Mouse (Mus musculus): ENCODE measurements around the gene Upk2. TPM values are rescaled to one million over a fixed set of nuclear protein-coding genes. Genes with fewer than 3 reads are reported as not detected.

Upk2 gene
- total and polyA plus RNA-seq, 2 experiments, result not detected

DNA sequence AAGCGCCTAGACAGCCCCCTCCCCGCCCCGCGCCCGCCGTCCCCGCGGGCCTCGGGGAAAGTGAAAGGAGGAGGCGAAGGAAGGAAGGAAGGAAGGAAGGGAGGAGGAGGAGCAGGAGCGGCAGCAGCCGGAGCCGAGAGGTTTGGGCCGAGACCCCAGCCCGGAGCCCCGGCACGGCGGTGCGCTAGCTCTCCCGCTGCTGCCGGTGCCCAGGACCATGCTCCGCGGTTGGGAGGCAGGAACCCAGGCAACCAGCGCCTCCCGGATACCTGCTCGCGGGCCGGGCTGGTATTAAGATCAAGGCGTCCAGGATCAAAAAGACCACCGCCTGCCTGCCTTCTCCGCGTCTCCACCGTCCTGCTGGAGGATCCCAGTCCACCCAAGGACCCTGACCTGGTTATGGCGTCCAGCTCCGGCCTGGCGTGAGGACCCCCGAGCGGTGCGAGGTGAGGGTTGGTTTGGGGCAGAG is 28.3 kb upstream of the Upk2 start:
- peak overlapping the region; percentile 90 for H3K9ac ChIP-seq (ENCODE audit: low read depth, low read length)
- no peaks in the 10 kb centered on the region for H3K36me3 ChIP-seq (ENCODE audit: control insufficient read depth, insufficient read depth, low read length)
- peak overlapping the region; percentile 88 for H3K4me3 ChIP-seq (ENCODE audit: insufficient read depth, low read depth, low read length)
- H3K27me3 ChIP-seq (ENCODE audit: control insufficient read depth, insufficient read depth, low read length), result no peaks in the 10 kb centered on the region
- peaks cover 12% of the 10 kb centered on the region; the same call in 1 of the 2 replicates for H3K79me2 ChIP-seq (ENCODE audit: control insufficient read depth, insufficient read depth, low read length)
- H3K4me1 ChIP-seq (ENCODE audit: control insufficient read depth, insufficient read depth, low read length), result peaks cover 20% of the 10 kb centered on the region
- no peak for DNase-seq (ENCODE audit: extremely low read depth, low read depth, low spot score)
- under 1% methylated on average over 39 of the region's 39 CpGs for WGBS
- H3K27ac ChIP-seq (replicated peaks; ENCODE audit: insufficient read depth, low read depth, low read length), result peak overlapping the region; percentile 96
- no peak for TF ChIP-seq POLR2A (IDR thresholded peaks at IDR 0.05; ENCODE audit: extremely low read depth, insufficient read depth, low read length)
- TF ChIP-seq CTCF (IDR thresholded peaks at IDR 0.05; ENCODE audit: low read depth, low read length), result no peak

DNA sequence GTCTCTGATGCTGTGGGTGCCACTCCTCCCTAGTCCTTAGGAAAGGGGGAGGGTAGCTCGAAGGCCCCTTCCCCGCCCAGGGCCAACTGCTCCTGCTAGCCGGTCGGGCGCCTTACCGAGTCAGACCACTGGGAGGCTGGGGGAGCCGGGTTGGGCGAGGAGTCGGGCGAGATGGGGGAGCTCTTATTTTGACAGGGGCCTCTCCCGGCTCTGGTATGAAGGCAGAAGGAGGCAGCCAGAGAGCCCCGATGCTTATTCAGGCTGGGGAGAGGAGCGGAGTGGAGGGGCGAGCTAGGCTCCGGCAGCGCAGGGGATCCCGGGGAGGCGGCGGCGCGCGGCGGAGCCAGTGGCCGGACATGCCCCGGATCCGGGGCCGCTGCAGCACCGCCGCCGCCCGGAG is 27.8 kb upstream of the Upk2 start, which contains the start of gene Bcl9l:
Gene Bcl9l, plus strand, starts transcription at position 274 of the 400 bp plus-strand sequence.
- H3K9ac ChIP-seq (ENCODE audit: low read depth, low read length), result peak within 1 kb of the TSS; percentile 90
- peak within 1 kb of the TSS; percentile 88 for H3K4me3 ChIP-seq (ENCODE audit: insufficient read depth, low read depth, low read length)
- H3K79me2 ChIP-seq (ENCODE audit: control insufficient read depth, insufficient read depth, low read length), result peaks cover 12% of the 10 kb centered on the region; the same call in 1 of the 2 replicates
- DNase-seq (ENCODE audit: extremely low read depth, low read depth, low spot score), result peak; percentile 67
- WGBS, result 1% methylated on average over 28 of the region's 31 CpGs
- H3K4me1 ChIP-seq (ENCODE audit: control insufficient read depth, insufficient read depth, low read length), result peaks cover 20% of the 10 kb centered on the region
- no peaks in the 10 kb centered on the region for H3K27me3 ChIP-seq (ENCODE audit: control insufficient read depth, insufficient read depth, low read length)
- H3K36me3 ChIP-seq (ENCODE audit: control insufficient read depth, insufficient read depth, low read length), result no peaks in the 10 kb centered on the region
- peak; percentile 74 for TF ChIP-seq CTCF (IDR thresholded peaks at IDR 0.05; ENCODE audit: low read depth, low read length)
- peak; percentile 66 for TF ChIP-seq POLR2A (IDR thresholded peaks at IDR 0.05; ENCODE audit: extremely low read depth, insufficient read depth, low read length)
- peak within 1 kb of the TSS; percentile 96 for H3K27ac ChIP-seq (replicated peaks; ENCODE audit: insufficient read depth, low read depth, low read length)

DNA sequence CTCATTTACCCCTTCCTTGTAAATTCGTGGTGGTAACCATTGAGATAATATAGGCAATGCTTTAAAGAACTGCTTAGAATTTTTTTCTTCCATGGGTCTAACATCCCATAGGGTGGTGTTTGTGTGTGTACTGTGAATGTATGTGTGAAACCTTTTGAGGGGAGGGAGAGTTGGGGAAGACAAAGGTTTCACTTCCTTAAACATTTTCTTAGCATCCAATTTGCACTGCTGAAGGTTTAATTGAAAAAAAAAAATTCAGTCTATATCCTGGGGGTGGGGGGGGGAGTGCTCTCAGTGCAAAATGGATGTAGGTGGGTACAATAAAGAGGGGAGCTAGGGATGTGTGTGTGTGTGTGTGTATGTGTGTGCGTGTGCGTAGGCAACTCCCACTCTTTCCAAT is 27.3 kb upstream of the Upk2 start:
- H3K36me3 ChIP-seq (ENCODE audit: control insufficient read depth, insufficient read depth, low read length), result no peaks in the 10 kb centered on the region
- peaks cover 20% of the 10 kb centered on the region for H3K4me1 ChIP-seq (ENCODE audit: control insufficient read depth, insufficient read depth, low read length)
- peak overlapping the region; percentile 88; the same call in 1 of the 2 replicates for H3K4me3 ChIP-seq (ENCODE audit: insufficient read depth, low read depth, low read length)
- WGBS, result 48% methylated on average over 3 of the region's 3 CpGs
- no peak for DNase-seq (ENCODE audit: extremely low read depth, low read depth, low spot score)
- TF ChIP-seq CTCF (IDR thresholded peaks at IDR 0.05; ENCODE audit: low read depth, low read length) (no peak), POLR2A (IDR thresholded peaks at IDR 0.05; ENCODE audit: extremely low read depth, insufficient read depth, low read length) (no peak)
- H3K79me2 ChIP-seq (ENCODE audit: control insufficient read depth, insufficient read depth, low read length), result peaks cover 12% of the 10 kb centered on the region; the same call in 1 of the 2 replicates
- no peaks in the 10 kb centered on the region for H3K27me3 ChIP-seq (ENCODE audit: control insufficient read depth, insufficient read depth, low read length)
- H3K27ac ChIP-seq (replicated peaks; ENCODE audit: insufficient read depth, low read depth, low read length), result no peak overlapping the region; the same call in 1 of the 2 replicates
- H3K9ac ChIP-seq (ENCODE audit: low read depth, low read length), result peak overlapping the region; percentile 47

DNA sequence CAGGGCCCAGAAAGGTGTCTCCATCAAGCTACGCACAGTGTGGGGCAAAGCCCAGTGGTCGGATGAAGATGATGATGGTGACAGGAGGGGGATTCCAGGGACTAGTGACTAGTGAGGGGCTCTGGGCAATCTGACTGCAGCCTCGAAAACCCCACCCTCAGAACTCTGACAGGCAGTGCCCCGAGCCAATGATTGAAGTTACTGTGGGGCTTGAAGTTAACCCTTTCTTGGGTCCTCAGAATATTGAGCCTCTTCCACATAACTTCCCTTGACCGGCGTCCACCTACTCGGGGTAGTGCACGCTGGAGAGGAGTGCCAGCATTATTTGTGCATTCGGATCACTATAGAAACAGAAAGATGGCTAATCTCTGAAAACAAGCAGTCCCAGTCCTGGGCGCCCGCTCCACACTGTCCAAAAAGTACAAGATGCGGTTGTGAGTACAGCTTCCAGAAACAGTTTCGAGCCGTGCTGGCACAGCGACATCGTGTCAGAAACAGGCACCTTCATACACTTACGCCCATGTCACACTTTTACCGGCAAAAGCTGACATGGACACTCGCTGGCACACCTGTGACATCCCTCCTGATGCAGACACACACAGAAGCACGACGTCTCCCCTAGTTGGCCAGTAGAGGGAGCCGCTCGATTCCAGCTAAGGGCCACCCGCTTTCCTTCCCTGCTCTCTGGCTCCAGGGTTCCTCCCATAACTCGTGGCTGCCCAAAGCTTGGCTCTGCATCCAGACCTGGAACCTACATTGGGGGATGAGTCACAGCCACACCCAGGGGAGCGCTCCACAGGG is 25.1 kb upstream of the Upk2 start:
- Histone ChIP-seq H3K79me2 (ENCODE audit: control insufficient read depth, insufficient read depth, low read length) (peaks cover 12% of the 10 kb centered on the region; the same call in 1 of the 2 replicates), H3K27me3 (ENCODE audit: control insufficient read depth, insufficient read depth, low read length) (no peaks in the 10 kb centered on the region), H3K4me1 (ENCODE audit: control insufficient read depth, insufficient read depth, low read length) (peaks cover 14% of the 10 kb centered on the region), H3K4me3 (ENCODE audit: insufficient read depth, low read depth, low read length) (peak overlapping the region; percentile 75), H3K9ac (ENCODE audit: low read depth, low read length) (peak overlapping the region; percentile 85), H3K27ac (replicated peaks; ENCODE audit: insufficient read depth, low read depth, low read length) (peak overlapping the region; percentile 58), H3K36me3 (ENCODE audit: control insufficient read depth, insufficient read depth, low read length) (no peaks in the 10 kb centered on the region)
- TF ChIP-seq CTCF (IDR thresholded peaks at IDR 0.05; ENCODE audit: low read depth, low read length) (peak; percentile 96), POLR2A (IDR thresholded peaks at IDR 0.05; ENCODE audit: extremely low read depth, insufficient read depth, low read length) (no peak)
- peak; percentile 79 for DNase-seq (ENCODE audit: extremely low read depth, low read depth, low spot score)
- WGBS, result 2% methylated on average over 26 of the region's 26 CpGs

DNA sequence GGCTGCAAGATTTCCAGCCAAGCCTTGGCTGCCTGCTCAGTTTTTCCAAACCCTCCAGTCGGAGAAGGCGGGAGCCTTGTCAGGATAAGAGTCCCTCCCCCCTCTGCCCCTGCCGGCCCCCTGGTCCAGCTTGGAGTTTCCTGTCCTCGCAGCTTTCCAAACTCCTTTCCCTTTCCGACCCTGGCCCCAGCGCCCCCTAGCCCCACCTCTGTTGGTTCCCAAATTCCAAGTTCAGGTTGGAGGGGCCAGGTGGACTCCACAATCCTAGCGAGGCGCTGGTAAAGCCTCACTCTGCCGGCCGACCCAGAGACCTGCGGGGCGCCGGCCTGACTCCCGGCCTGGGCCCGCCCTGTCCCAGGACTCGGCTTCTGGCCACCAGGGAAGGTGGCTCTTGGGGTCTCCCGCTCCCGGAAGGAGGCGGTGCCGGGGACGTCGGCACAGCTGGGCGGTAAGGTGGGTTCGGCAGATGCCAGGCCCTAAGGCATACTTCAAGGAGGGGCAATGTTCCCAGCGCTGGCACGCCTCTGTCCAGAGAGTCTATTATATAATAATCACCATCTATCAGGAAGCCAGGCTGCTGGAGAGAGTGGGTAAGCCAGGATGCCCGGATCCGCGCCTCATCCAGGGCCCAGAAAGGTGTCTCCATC is 24.3 kb upstream of the Upk2 start:
- Histone ChIP-seq H3K27me3 (ENCODE audit: control insufficient read depth, insufficient read depth, low read length) (no peaks in the 10 kb centered on the region), H3K36me3 (ENCODE audit: control insufficient read depth, insufficient read depth, low read length) (no peaks in the 10 kb centered on the region), H3K27ac (replicated peaks; ENCODE audit: insufficient read depth, low read depth, low read length) (peak overlapping the region; percentile 58), H3K4me1 (ENCODE audit: control insufficient read depth, insufficient read depth, low read length) (peaks cover 6% of the 10 kb centered on the region), H3K4me3 (ENCODE audit: insufficient read depth, low read depth, low read length) (peak overlapping the region; percentile 75), H3K9ac (ENCODE audit: low read depth, low read length) (peak overlapping the region; percentile 85), H3K79me2 (ENCODE audit: control insufficient read depth, insufficient read depth, low read length) (peaks cover 12% of the 10 kb centered on the region; the same call in 1 of the 2 replicates)
- under 1% methylated on average over 29 of the region's 29 CpGs for WGBS
- TF ChIP-seq CTCF (IDR thresholded peaks at IDR 0.05; ENCODE audit: low read depth, low read length) (0 out of 2 replicates have a peak, but pooled peaks have one; percentile 0), POLR2A (IDR thresholded peaks at IDR 0.05; ENCODE audit: extremely low read depth, insufficient read depth, low read length) (no peak)
- DNase-seq (ENCODE audit: extremely low read depth, low read depth, low spot score), result no peak

Measured in liver, adult 2 months (tissue).